8 mouse cellular contexts compared by ENCODE assay signal in the genomic region with DNA sequence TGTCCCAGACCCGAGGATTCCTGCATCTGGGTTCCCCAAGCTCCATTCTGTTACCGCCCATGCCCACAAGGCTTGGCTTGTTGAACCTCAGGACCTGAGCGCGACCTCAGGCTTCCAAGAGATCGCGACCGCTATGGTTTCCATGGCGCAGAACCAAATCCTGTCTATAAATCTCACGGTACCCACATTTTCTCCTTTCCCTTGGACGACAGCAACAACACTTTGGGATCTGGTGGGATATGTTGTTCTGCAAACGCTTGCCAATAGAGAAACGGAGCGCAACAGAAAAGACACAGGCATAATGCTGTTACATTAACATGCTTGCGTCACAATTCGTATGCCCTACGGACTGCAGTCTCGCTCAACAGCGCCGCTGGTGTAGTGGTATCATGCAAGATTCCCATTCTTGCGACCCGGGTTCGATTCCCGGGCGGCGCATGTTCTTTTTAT. TPM values are rescaled to one million over a fixed set of nuclear protein-coding genes. Genes with fewer than 3 reads are reported as not detected.
A peak's percentile ranks its signal among the peaks of the same experiment; 100 is the strongest.
DNase-seq lines count a peak whose midpoint lies in the region; ATAC-seq lines count a peak whose summit lies in the region.

TSS of gene Mettl26 (plus strand) at position 354 of the 450 bp plus-strand sequence.

- peak; percentile 78 for ATAC-seq in megakaryocyte, adult 5-6 weeks (ENCODE audit: poor library complexity, severe bottlenecking)

- intact Hi-C loops in gastrocnemius, postnatal 14 days (cut with DNase I; ENCODE audit: low total_unique reads): no loop called here

- DNase-seq in adrenal gland, adult 18-20 months (ENCODE audit: low spot score in 2 of 2): peak; percentile 96
- DNase-seq in embryo, embryonic 10.5 days (ENCODE audit: low spot score): peak; percentile 97
- DNase-seq in gastrocnemius, postnatal 14 days: peak; percentile 82
- DNase-seq in induced T-regulatory cell, adult 2 months (ENCODE audit: low read depth): peak; percentile 96
- DNase-seq in left cerebral cortex, adult 8-10 months (ENCODE audit: low spot score in 2 of 2): peak; percentile 89 to 100
- DNase-seq in right cerebral cortex, adult 18-20 months: peak; percentile 95
- DNase-seq in urinary bladder, adult 2 months (ENCODE audit: low spot score): peak; percentile 96

RNA-seq across cellular contexts. Expression of gene Mettl26, which starts in this region (rescaled TPM):
- 100 to 1,000 TPM in 1 of 2 experiments, 10 to 100 TPM in 1; 97.4 to 106 TPM for total RNA-seq in adrenal gland, adult 18-20 months (2021)
- total RNA-seq in gastrocnemius, postnatal 14 days (2021): 10 to 100 TPM; 26.1 to 27.7 TPM
- 10 to 100 TPM; 31.4 to 37.3 (median 34.6) TPM for total RNA-seq in left cerebral cortex, adult 8-10 months (2022)
- 18.9 and 20.3 TPM in 2 replicates for total RNA-seq in megakaryocyte, adult 5-6 weeks (2015)
- 3.7 and 6.0 TPM in 2 replicates for total RNA-seq in megakaryocyte, adult 5-6 weeks (2017)
- polyA plus RNA-seq in urinary bladder, adult 2 months (2012; rRNA removed): 61.0 and 67.8 TPM in 2 replicates

Comparison
In these comparisons a context has a peak if more than half of its experiments do, and no peak if none do; other contexts are left out.
1. Peak in every context shown above with its lines: DNase-seq and ATAC-seq.